Mouse (Mus musculus): ENCODE results near the gene Acot7. TPM values are rescaled to one million over a fixed set of nuclear protein-coding genes. Genes with fewer than 3 reads are reported as not detected.
A peak's percentile ranks its signal among the peaks of the same experiment; 100 is the strongest.

Gene Acot7
- polyA plus RNA-seq, 1 experiment from 2014 or later = 58.4 TPM

- Histone ChIP-seq H3K27me3 (peaks cover 4% of the 10 kb centered on the region; the same call in 1 of the 2 replicates), H3K9me3 (replicated peaks) (no peaks in the 10 kb centered on the region), H3K27ac (peak overlapping the region; percentile 17), H3K4me1 (replicated peaks) (peaks cover 88% of the 10 kb centered on the region), H3K9ac (no peak overlapping the region), H3K4me3 (no peak overlapping the region), H3K4me2 (no peak overlapping the region), H3K36me3 (no peaks in the 10 kb centered on the region)
- WGBS = 65% methylated on average over 9 of the region's 9 CpGs
- no peak for ATAC-seq (replicated peaks; ENCODE audit: insufficient number of reproducible peaks, insufficient read depth, low FRiP score, low read depth)
These were observed 92.7 kb downstream of the Acot7 start for GRCm38 (mm10) chr4:152270599-152270998.

DNA sequence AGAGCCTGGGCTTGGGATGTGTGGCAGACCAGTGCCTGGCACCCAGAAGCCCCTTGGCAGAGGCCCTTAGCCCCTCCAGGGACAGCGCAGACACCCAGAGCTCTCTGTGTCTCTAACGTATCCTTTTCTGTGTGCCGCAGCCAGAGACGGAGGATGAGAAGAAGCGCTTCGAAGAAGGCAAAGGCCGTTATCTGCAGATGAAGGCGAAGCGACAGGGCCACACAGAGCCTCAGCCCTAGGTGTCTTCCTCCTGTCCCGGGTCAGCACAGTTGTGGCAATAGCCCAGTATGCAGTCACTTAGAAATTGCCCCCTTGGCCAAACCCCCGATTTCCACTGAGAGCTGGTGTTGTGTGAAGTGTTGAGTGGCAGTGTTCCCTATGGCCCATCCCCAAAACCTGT lies 93.4 kb downstream of the Acot7 start:
- ATAC-seq (replicated peaks; ENCODE audit: insufficient number of reproducible peaks, insufficient read depth, low FRiP score, low read depth) = no peak
- H3K27ac ChIP-seq = peak overlapping the region; percentile 93
- no peak overlapping the region for H3K4me2 ChIP-seq
- WGBS = 90% methylated on average over 11 of the region's 11 CpGs
- H3K4me1 ChIP-seq (replicated peaks) = peaks cover 88% of the 10 kb centered on the region
- H3K4me3 ChIP-seq = no peak overlapping the region
- peaks cover 9% of the 10 kb centered on the region; the same call in 1 of the 2 replicates for H3K27me3 ChIP-seq
- H3K9me3 ChIP-seq (replicated peaks) = no peaks in the 10 kb centered on the region
- no peak overlapping the region for H3K9ac ChIP-seq
- H3K36me3 ChIP-seq = no peaks in the 10 kb centered on the region

DNA sequence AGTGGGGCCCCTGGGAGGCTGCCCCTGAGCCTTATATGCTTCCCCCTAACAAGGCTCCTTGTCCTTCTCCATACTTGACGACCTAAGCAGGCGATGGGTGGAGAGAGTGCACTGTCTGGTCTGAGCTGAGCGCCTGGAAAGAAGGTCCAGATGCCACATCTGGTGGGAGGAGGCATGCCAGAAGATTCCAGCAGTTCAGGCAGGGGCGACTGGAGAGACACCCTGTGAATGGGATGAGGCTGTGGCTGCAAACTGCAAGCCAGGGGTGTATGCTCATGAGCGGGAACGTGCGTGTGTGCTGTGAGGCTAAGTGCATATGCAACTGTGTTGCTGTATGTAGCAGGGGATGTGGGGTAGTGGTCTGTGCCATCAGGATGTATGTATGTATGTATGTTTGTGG lies 94.1 kb downstream of the Acot7 start:
- H3K4me1 ChIP-seq (replicated peaks) = peaks cover 86% of the 10 kb centered on the region
- H3K9me3 ChIP-seq (replicated peaks) = no peaks in the 10 kb centered on the region
- no peak overlapping the region for H3K4me3 ChIP-seq
- H3K9ac ChIP-seq = no peak overlapping the region
- ATAC-seq (replicated peaks; ENCODE audit: insufficient number of reproducible peaks, insufficient read depth, low FRiP score, low read depth) = no peak
- H3K4me2 ChIP-seq = no peak overlapping the region
- no peaks in the 10 kb centered on the region for H3K36me3 ChIP-seq
- 64% methylated on average over 7 of the region's 7 CpGs for WGBS
- H3K27ac ChIP-seq = peak overlapping the region; percentile 93
- peaks cover 9% of the 10 kb centered on the region; the same call in 1 of the 2 replicates for H3K27me3 ChIP-seq

GRCm38 (mm10) chr4:152272449-152273049 lies 94.6 kb downstream of the Acot7 start:
- peak; percentile 41 for ATAC-seq (replicated peaks; ENCODE audit: insufficient number of reproducible peaks, insufficient read depth, low FRiP score, low read depth)

DNA sequence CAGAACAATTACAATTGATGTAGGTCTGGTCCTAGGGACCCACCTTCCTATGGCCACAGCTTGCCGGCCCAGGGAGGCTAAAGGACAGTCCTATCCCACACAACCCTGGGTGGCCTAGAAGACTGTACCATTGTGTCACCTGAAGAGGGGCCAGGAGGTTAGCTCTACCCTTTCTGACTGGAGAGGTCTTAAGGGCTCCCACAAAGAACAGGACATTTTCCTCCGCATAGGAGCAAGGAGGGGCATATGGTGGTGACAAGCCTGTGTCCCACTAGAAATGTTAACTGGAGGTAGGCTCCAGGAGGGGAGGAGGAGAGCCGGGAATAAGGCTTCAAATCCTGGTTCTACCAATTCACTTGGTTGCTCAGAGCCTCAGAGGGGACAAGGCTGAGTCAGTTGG lies 95.3 kb downstream of the Acot7 start:
- Histone ChIP-seq H3K4me1 (replicated peaks) (peaks cover 76% of the 10 kb centered on the region), H3K27ac (peak overlapping the region; percentile 93), H3K27me3 (peaks cover 9% of the 10 kb centered on the region; the same call in 1 of the 2 replicates), H3K4me3 (0 out of 2 replicates have a peak overlapping the region, but pooled peaks have one; percentile 71), H3K9ac (no peak overlapping the region), H3K36me3 (0 out of 2 replicates have a peak, but pooled peaks cover 3% of the 10 kb centered on the region), H3K4me2 (peak overlapping the region; percentile 94), H3K9me3 (replicated peaks) (no peaks in the 10 kb centered on the region)
- 38% methylated on average over 3 of the region's 3 CpGs for WGBS
- ATAC-seq (replicated peaks; ENCODE audit: insufficient number of reproducible peaks, insufficient read depth, low FRiP score, low read depth) = no peak

More at GRCm38 (mm10) chr4:152272449-152273049, 94.6 kb downstream of the Acot7 start:
- peak overlapping the region; percentile 93 for H3K27ac ChIP-seq
- 17% methylated on average over 9 of the region's 9 CpGs for WGBS
- no peaks in the 10 kb centered on the region for H3K36me3 ChIP-seq
- no peaks in the 10 kb centered on the region for H3K9me3 ChIP-seq (replicated peaks)
- no peak overlapping the region for H3K4me2 ChIP-seq
- H3K27me3 ChIP-seq = peaks cover 9% of the 10 kb centered on the region; the same call in 1 of the 2 replicates
- H3K4me3 ChIP-seq = no peak overlapping the region
- H3K9ac ChIP-seq = no peak overlapping the region
- peaks cover 83% of the 10 kb centered on the region for H3K4me1 ChIP-seq (replicated peaks)

DNA sequence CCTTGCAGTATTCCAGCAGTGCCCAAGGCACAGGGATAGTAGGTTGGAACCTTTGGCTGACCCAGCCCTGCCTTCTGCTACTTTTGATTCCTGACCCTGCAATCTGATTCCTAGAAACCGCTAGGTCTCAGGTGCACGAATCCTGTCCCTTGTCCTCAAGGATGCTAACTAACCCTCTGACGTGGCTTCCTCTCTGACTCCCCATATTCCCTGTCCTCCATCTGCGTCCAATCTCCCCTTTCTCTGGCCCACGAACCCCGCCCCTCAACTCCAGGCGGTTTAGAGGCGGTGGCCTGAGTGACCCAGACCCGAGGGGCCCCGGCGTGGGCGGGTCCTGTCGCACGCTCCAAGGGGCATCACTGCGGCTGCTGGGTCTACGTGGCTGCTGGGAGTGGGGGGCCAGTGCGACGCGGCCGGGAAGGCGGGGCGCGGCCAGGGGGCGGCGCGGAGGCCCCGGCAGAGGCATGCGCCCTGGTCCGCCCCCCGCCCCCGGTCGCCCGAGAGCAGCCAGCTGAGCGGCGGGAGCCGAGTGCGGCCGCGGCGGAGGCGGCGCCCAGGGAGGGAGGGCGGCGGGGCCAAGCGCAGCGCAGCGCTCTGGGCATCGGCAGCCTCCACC lies 95.8 kb downstream of the Acot7 start, which contains the start of gene Gpr153:
TSS of gene Gpr153 (plus strand) at position 612 of the 616 bp plus-strand sequence.
- WGBS = 2% methylated on average over 38 of the region's 48 CpGs
- Histone ChIP-seq H3K9me3 (replicated peaks) (no peaks in the 10 kb centered on the region), H3K27ac (peak within 1 kb of the TSS; percentile 93), H3K4me3 (peak within 1 kb of the TSS; percentile 71), H3K4me2 (peak within 1 kb of the TSS; percentile 94), H3K36me3 (0 out of 2 replicates have a peak, but pooled peaks cover 3% of the 10 kb centered on the region), H3K27me3 (peaks cover 9% of the 10 kb centered on the region; the same call in 1 of the 2 replicates), H3K4me1 (replicated peaks) (peaks cover 73% of the 10 kb centered on the region), H3K9ac (peak within 1 kb of the TSS; percentile 78)
- ATAC-seq (replicated peaks; ENCODE audit: insufficient number of reproducible peaks, insufficient read depth, low FRiP score, low read depth) = peak; percentile 71

DNA sequence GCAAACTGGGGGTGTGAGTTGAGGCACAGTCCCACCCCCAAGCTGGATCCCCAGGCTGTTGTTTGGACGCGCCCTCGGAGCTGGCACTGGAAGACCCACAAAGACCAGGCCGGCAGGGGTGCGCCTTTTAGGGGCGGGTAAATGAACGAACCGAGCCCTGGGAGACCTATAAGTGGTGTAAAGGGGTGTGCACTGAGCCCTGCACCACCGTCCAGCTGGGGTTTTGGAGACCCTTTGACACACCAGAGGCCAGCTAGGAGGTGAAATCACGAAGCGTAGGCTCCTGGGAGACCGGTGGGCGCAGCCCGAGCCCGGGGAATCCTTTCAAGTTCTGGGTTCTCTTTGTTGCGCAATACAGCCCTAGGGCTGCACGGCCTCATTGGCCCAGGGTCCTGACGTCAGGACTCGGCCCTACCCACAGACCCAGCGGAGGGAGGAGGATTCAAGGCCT lies 96.8 kb downstream of the Acot7 start:
- 4% methylated on average over 20 of the region's 20 CpGs for WGBS
- 0 out of 2 replicates have a peak, but pooled peaks have one; percentile 3 for ATAC-seq (replicated peaks; ENCODE audit: insufficient number of reproducible peaks, insufficient read depth, low FRiP score, low read depth)
- Histone ChIP-seq H3K27ac (peak overlapping the region; percentile 93), H3K27me3 (peaks cover 9% of the 10 kb centered on the region), H3K9me3 (replicated peaks) (no peaks in the 10 kb centered on the region), H3K4me2 (peak overlapping the region; percentile 94), H3K36me3 (0 out of 2 replicates have a peak, but pooled peaks cover 3% of the 10 kb centered on the region), H3K9ac (peak overlapping the region; percentile 78), H3K4me1 (replicated peaks) (peaks cover 65% of the 10 kb centered on the region), H3K4me3 (peak overlapping the region; percentile 71)

- Histone ChIP-seq H3K27ac (no peak overlapping the region), H3K9ac (no peak overlapping the region), H3K36me3 (peaks cover 16% of the 10 kb centered on the region; the same call in 1 of the 2 replicates), H3K4me2 (no peak overlapping the region), H3K4me3 (no peak overlapping the region), H3K4me1 (replicated peaks) (peaks cover 45% of the 10 kb centered on the region), H3K9me3 (replicated peaks) (no peaks in the 10 kb centered on the region), H3K27me3 (peaks cover 28% of the 10 kb centered on the region)
- no peak for ATAC-seq (replicated peaks; ENCODE audit: insufficient number of reproducible peaks, insufficient read depth, low FRiP score, low read depth)
- 56% methylated on average over 10 of the region's 10 CpGs for WGBS
These were observed 98.7 kb downstream of the Acot7 start for GRCm38 (mm10) chr4:152276389-152277347.

GRCm38 (mm10) chr4:152277916-152278315 lies 100.0 kb downstream of the Acot7 start:
- H3K4me2 ChIP-seq = no peak overlapping the region
- WGBS = 74% methylated on average over 2 of the region's 2 CpGs
- H3K9ac ChIP-seq = no peak overlapping the region
- H3K27me3 ChIP-seq = peaks cover 41% of the 10 kb centered on the region
- peaks cover 16% of the 10 kb centered on the region; the same call in 1 of the 2 replicates for H3K36me3 ChIP-seq
- ATAC-seq (replicated peaks; ENCODE audit: insufficient number of reproducible peaks, insufficient read depth, low FRiP score, low read depth) = no peak
- no peak overlapping the region for H3K27ac ChIP-seq
- H3K4me1 ChIP-seq (replicated peaks) = peaks cover 36% of the 10 kb centered on the region
- H3K4me3 ChIP-seq = no peak overlapping the region
- no peaks in the 10 kb centered on the region for H3K9me3 ChIP-seq (replicated peaks)

- Histone ChIP-seq H3K4me1 (replicated peaks) (peaks cover 34% of the 10 kb centered on the region), H3K36me3 (peaks cover 16% of the 10 kb centered on the region; the same call in 1 of the 2 replicates), H3K9me3 (replicated peaks) (no peaks in the 10 kb centered on the region), H3K27ac (no peak overlapping the region), H3K4me3 (no peak overlapping the region), H3K9ac (no peak overlapping the region), H3K4me2 (no peak overlapping the region), H3K27me3 (peaks cover 52% of the 10 kb centered on the region)
- WGBS = 87% methylated on average over 23 of the region's 23 CpGs
- no peak for ATAC-seq (replicated peaks; ENCODE audit: insufficient number of reproducible peaks, insufficient read depth, low FRiP score, low read depth)
These were observed 101.1 kb downstream of the Acot7 start for GRCm38 (mm10) chr4:152278986-152279385.

Measured in heart, embryonic 15.5 days (tissue).